17 mouse cellular contexts compared by ENCODE assay signal in genomic region chr16:54682815-54683214, GRCm38 (mm10).
DNase-seq lines count a peak whose midpoint lies in the region; ATAC-seq lines count a peak whose summit lies in the region.
"Had no signal": no experiment of that assay in that cellular context is flagged by ENCODE, and none has a peak within 500 bp of the region (broad histone marks: within the 10 kb centered on the region; RNA-seq: fewer than 3 reads in every experiment).

No protein-coding gene starts in this region.

- no peaks in the 10 kb centered on the region for H3K27me3 ChIP-seq in limb, embryonic 10.5 days (ENCODE audit: low read depth, poor library complexity, severe bottlenecking)
- no peaks in the 10 kb centered on the region for H3K27me3 ChIP-seq in midbrain, embryonic 14.5 days (ENCODE audit: control insufficient read depth, insufficient read depth, low read length)
- H3K27me3 ChIP-seq: CH12.LX; forebrain, embryonic 12.5 days; heart, embryonic 15.5 days; hindbrain, embryonic 12.5 days; liver, embryonic 13.5 days had no signal

- H3K4me1 ChIP-seq in limb, embryonic 10.5 days: no peaks in the 10 kb centered on the region
- no peaks in the 10 kb centered on the region for H3K4me1 ChIP-seq in midbrain, embryonic 14.5 days (ENCODE audit: control insufficient read depth, insufficient read depth, low read length)
- H3K4me1 ChIP-seq: forebrain, embryonic 12.5 days; heart, embryonic 15.5 days; hindbrain, embryonic 12.5 days; liver, embryonic 13.5 days had no signal

- H3K36me3 ChIP-seq in limb, embryonic 10.5 days: no peaks in the 10 kb centered on the region
- no peaks in the 10 kb centered on the region for H3K36me3 ChIP-seq in midbrain, embryonic 14.5 days (ENCODE audit: control insufficient read depth, insufficient read depth, low read length)
- H3K36me3 ChIP-seq: forebrain, embryonic 12.5 days; heart, embryonic 15.5 days; hindbrain, embryonic 12.5 days; liver, embryonic 13.5 days had no signal

- no peak overlapping the region for H3K9ac ChIP-seq in midbrain, embryonic 14.5 days (replicated peaks; ENCODE audit: low read length)
- H3K9ac ChIP-seq: forebrain, embryonic 12.5 days; heart, embryonic 15.5 days; hindbrain, embryonic 12.5 days; liver, embryonic 13.5 days had no signal

- H3K9me3 ChIP-seq in limb, embryonic 10.5 days (replicated peaks): no peaks in the 10 kb centered on the region
- peaks cover 3% of the 10 kb centered on the region; the same call in 1 of the 2 replicates for H3K9me3 ChIP-seq in midbrain, embryonic 14.5 days (ENCODE audit: control insufficient read depth, low read length)
- H3K9me3 ChIP-seq: forebrain, embryonic 12.5 days; heart, embryonic 15.5 days; hindbrain, embryonic 12.5 days had no signal

- WGBS in limb, embryonic 10.5 days: 43% methylated on average over 4 of the region's 4 CpGs
- 20% methylated on average over 4 of the region's 4 CpGs for WGBS in midbrain, embryonic 14.5 days

- peak; percentile 0 to 1 for DNase-seq in cerebellum, postnatal 10 days
- no peak for DNase-seq in cerebellum, adult 9-11 months
- DNase-seq in urinary bladder, adult 2 months (ENCODE audit: low spot score): peak; percentile 20
- DNase-seq in urinary bladder, postnatal 10 days (ENCODE audit: low spot score): no peak
- DNase-seq in limb, embryonic 10.5 days (ENCODE audit: low spot score): peak; percentile 29
- no peak for DNase-seq in right cerebral cortex, postnatal 4 days
- no peak for DNase-seq in spleen, postnatal 4 days (ENCODE audit: low spot score in 2 of 2)
- no peak for DNase-seq in midbrain, embryonic 14.5 days
- DNase-seq: left cerebral cortex, postnatal 4 days; liver, embryonic 13.5 days; thymus, postnatal 25 days had no signal

- ATAC-seq in midbrain, embryonic 14.5 days (ENCODE audit: low FRiP score, low TSS enrichment): no peak
- ATAC-seq: intestine, postnatal 0 days had no signal

- H3K27ac ChIP-seq in limb, embryonic 10.5 days: no peak overlapping the region
- H3K27ac ChIP-seq in midbrain, embryonic 14.5 days (replicated peaks; ENCODE audit: low read depth, low read length): no peak overlapping the region
- H3K27ac ChIP-seq: forebrain, embryonic 12.5 days; heart, embryonic 15.5 days; hindbrain, embryonic 12.5 days; liver, embryonic 13.5 days; stomach, postnatal 0 days had no signal

- no peak overlapping the region for H3K4me3 ChIP-seq in limb, embryonic 10.5 days
- no peak overlapping the region for H3K4me3 ChIP-seq in midbrain, embryonic 14.5 days (replicated peaks; ENCODE audit: low read depth, low read length)
- H3K4me3 ChIP-seq: forebrain, embryonic 12.5 days; heart, embryonic 15.5 days; hindbrain, embryonic 12.5 days; liver, embryonic 13.5 days had no signal

- no peak overlapping the region for H3K4me2 ChIP-seq in midbrain, embryonic 14.5 days (ENCODE audit: low read length)
- H3K4me2 ChIP-seq: forebrain, embryonic 12.5 days; heart, embryonic 15.5 days; hindbrain, embryonic 12.5 days; liver, embryonic 13.5 days had no signal

Comparison
In these comparisons a context has a peak if more than half of its experiments do, and no peak if none do; other contexts are left out.
1. DNase-seq: peak in cerebellum, postnatal 10 days (2 of 2), urinary bladder, adult 2 months (single experiment) and limb, embryonic 10.5 days (single experiment); none in cerebellum, adult 9-11 months (single experiment), urinary bladder, postnatal 10 days (single experiment), right cerebral cortex, postnatal 4 days (single experiment), spleen, postnatal 4 days (0 of 2) and midbrain, embryonic 14.5 days (single experiment).